Mouse (Mus musculus) layer of hippocampus, adult 9-11 months (tissue): ENCODE measurements around the gene Gm21750.
"Not testable (repeated sequence)": the region's sequence is repeated elsewhere in the genome, so short reads cannot be mapped to it uniquely, and the experiment has no call there.

Source experiments
- DNase-seq: peaks from one replicate; pipeline ENCODE4 v3.0.0; 2022

The Gm21750 gene

DNA sequence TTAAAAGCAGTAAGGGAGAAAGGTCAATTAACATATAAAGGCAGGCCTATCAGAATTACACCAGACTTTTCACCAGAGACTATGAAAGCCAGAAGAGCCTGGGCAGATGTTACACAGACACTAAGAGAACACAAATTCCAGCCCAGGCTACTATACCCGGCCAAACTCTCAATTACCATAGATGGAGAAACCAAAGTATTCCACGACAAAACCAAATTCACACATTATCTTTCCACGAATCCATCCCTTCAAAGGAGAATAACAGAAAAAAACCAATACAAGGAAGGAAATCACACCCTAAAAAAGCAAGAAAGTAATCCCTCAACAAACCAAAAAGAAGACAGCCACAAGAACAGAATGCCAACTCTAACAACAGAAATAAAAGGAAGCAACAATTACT lies at the start of gene Gm21750:
Gene Gm21750 (plus strand): TSS at position 301 of the 400 bp plus-strand sequence.
- DNase-seq, result not testable (repeated sequence)

- DNase-seq, result not testable (repeated sequence)
These were observed 46.1 kb upstream of the Gm21750 start for GRCm38 (mm10) chr14:73614961-73615360.

DNA sequence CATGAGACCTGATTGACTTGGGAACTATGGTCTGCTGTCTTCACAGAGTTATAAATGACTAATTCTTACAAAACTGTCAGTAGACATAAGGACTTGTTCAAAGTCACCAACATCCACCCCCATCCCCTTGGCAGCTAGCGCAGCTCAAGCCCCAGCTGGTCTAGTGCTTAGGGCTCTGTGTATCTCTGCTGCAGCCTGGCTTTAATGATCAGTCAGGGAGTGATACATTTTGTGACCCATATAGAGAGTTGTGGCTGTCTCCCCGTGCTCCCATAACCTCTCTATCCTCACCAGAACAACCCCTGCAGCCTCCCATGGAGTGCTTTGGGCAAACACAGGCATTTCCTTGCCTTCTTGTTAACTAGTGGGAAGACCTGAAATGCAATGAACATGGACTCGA lies 40.1 kb upstream of the Gm21750 start:
- peak; percentile 73 for DNase-seq

DNA sequence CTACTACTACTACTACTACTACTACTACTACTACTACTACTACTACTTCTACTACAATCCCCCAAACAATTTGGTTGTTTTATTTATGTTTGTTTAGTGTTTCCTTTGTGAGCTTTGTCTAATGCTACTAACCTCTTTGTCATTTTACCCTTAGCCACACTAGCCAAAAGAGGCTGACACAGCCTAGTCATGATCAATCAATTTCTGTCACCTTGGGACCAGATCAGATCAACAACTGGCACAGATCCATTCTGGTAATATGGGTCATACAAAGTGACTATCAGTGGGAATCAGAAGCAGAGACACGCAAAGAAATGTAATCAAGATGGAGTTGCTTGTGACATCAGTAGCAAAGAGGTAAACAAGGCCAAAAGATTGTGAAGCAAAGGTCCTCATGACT lies 38.0 kb upstream of the Gm21750 start:
- DNase-seq, result no peak

DNA sequence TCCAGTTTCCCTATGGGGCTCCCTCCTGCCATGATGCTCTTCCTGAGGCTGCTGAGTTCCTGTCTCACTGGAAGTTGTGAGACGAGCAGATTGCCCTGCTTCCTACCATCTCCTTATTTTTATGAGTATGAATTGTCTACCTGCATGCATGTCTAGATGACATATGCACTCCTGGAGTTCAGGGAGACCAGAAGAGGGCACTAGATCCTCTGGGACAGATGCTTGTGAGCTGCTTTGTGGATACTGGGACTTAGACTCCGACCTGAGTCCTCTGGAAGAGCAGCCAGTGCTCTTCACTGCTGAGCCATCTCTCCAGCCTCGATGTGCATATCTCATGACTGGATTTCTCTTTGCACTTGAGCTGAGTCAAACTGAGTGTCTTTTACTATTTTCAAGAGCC lies 35.6 kb upstream of the Gm21750 start:
- DNase-seq, result no peak

DNA sequence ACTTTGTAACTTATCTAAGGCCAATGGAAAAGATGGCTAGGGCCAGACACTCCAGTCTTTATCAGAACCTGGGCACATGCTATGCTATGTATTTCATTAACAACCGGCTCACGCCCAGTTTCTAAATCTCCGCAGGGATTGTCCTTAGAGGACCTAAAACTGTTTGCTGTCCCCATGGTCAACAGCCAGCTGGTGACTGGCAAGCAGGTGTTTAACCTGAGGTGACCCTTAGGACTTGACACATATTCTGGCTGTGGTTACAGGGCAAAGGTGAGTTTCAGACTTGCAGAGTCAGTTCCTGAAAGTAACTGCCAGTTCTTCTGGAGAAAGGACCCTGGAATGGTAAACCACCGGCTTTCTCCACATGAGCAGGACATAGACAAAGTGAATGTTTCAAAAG lies 29.5 kb upstream of the Gm21750 start:
- no peak for DNase-seq

- DNase-seq, result peak; percentile 49
These were observed 28.3 kb upstream of the Gm21750 start for GRCm38 (mm10) chr14:73632648-73633263.

- no peak for DNase-seq
These were observed 26.7 kb upstream of the Gm21750 start for GRCm38 (mm10) chr14:73634356-73634755.

DNA sequence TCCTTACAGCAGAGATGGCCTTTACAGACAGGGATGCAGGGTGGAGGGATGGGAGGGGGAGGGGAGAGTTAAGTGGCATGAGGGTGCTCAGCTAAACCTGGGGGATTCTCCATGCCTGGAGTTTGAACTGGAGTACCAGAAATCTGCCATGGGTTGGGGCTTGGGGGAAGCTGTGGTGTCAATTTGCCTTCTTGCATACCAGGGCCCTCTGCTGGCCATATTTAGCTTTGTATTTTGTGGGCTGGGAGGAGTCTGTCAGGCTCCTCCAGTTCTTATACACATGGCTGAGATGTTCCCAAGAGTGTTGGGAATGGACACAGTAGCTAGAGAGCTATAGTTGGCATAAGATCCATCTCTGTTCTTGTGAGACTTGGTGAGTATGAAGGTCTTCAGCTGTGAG lies 23.6 kb upstream of the Gm21750 start:
- no peak for DNase-seq

DNA sequence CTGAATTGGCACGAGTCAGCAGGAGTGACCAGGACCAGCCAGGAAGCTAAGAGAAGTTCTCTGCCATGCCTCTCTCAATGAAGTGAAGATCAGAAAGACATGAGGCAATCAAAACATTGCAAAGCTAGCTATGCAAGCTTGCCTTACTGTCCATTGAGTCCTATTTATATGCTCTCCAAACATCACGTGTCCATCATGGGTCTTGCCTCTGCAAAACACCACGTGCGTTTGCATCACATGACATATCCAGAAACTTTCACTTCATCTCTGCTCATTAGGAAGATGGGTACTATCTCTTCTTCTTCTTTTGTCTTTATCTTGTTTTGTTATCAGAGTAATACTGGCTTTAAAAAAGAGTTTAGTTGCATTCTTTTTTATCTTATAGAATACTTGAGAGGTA lies 10.8 kb upstream of the Gm21750 start:
- DNase-seq, result no peak

DNA sequence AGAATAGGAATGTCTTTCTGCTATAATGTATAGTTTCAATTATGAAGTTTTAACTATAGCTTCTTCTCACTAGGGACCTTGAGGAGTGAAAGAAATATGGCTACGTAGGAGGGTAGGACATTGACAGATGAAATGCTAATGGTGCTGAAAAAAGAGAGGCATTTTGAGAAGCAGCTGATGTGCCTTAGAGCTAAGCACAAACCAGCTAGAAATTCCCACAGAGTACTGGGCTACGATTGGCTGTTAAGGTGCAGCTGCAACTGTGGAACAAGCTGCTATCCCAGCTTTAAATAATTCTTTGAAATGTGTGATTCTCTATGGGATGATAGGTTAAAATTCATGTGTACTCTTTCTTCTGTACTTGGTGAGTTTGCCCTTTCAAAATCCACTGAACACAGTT lies 9.1 kb downstream of the Gm21750 start:
- DNase-seq, result peak; percentile 32

GRCm38 (mm10) chr14:73687726-73688125 lies 26.7 kb downstream of the Gm21750 start:
- DNase-seq, result peak; percentile 11

DNA sequence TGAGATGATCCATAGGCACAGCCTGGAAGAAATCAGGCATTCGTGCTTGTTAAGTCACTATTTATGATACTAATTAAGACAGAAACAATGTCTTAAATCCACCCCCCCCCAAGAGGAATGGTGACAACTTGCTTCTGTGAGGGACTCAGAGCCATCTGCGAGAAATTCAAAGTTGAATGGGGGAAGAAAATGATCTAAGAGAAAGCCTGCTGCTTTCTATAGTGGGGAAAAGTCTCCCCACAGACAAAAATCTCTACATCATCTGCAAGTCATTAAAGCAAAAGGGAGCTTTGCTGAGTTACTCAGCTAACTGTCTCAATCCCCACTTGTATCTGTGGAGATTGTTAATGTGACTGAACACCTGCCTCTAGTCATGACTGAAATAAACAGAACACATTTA lies 27.4 kb downstream of the Gm21750 start:
- peak; percentile 6 for DNase-seq

DNA sequence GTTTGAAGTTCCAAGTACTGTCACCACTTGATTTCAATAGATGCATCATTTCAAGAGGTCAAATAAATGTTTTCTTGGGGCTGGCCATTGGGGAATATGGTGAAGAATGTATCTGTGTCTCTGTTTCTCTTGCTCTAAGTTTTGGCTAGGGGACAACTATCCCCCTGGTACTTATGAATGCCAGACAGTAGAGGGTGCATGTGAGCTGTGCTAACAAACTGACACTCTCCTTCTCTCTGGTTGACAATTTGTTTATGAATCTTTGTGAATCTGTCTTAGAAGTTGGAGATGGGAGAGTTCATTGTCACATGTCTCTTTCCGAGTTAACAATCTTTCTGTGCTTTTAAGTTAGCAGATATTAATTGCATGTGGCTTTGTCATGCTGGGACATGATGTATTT lies 39.2 kb downstream of the Gm21750 start:
- no peak for DNase-seq

- DNase-seq, result peak; percentile 33
These were observed 48.5 kb downstream of the Gm21750 start for GRCm38 (mm10) chr14:73709412-73710110.
